Mouse (Mus musculus) thymus, adult 2 months (tissue): ENCODE data around the gene Heatr5a.

ENCODE experiments used
- CTCF ChIP-seq: fragments of 200-500 bp; IDR thresholded peaks from 2 replicates; pipeline ENCODE4 v1.5.1; 2012; ENCODE audit warnings: mild to moderate bottlenecking, control low read depth, low read length, moderate library complexity, borderline replicate concordance; ENCODE audit not compliant: control insufficient read depth, poor library complexity, insufficient read depth; ENCODE audit errors: extremely low read depth
- POLR2A ChIP-seq: fragments of 200-500 bp; IDR thresholded peaks from 2 replicates; pipeline ENCODE4 v1.6.1; 2012; ENCODE audit warnings: mild to moderate bottlenecking, low read length, control low read depth, moderate library complexity; ENCODE audit not compliant: control insufficient read depth, poor library complexity, insufficient read depth; ENCODE audit errors: extremely low read depth

DNA sequence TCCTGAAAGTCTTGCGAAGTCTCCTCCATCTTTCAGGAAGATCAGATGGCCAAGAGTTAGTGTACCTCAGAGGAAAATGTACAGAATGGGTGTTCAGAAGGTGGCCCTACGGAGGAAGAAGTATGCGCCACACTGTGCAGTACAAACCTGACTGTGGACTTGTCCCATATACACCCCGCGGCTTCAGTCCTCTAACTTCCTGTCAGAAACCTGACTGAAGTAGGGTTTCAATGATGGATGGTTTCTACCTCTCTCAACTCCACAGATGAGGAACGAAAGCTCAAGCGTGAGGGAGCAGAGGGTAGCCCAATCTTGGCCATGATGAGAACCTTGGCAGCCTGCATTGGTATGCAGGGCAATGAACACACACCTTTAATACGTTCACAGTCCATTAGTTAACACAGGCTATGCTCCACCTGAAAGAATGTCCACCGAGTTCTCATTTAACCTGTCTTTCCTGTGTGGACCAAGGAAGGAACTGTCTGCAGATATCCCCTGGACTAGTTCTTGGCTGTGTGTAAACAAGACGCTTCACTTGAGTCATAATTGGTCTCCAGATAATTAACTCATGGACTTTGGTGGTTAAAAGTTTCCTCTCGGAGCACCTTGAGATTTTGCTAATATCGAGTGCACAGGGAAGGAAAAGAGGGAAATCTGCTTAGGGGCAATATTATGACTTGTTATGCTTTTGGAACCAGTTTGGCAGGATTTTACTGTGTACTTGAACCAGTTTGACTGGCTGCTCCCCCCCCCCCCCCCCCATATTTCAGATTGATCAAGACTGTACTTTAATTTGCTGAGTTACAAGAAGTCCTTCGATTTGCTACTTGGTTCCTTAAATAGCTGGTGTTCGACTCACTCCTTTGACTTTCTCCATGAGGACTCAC lies 107.8 kb downstream of the Heatr5a start:
- TF ChIP-seq CTCF (no peak), POLR2A (no peak)
